Mouse (Mus musculus): ENCODE data around the gene Kctd3. TPM values are rescaled to one million over a fixed set of nuclear protein-coding genes. Genes with fewer than 3 reads are reported as not detected.

Gene Kctd3
- polyA plus RNA-seq, 1 experiment: 23.4 TPM

GRCm38 (mm10) chr1:188980050-188980449 lies 27.6 kb downstream of the Kctd3 start:
- Histone ChIP-seq H3K4me1 (peaks cover 4% of the 10 kb centered on the region; the same call in 1 of the 2 replicates), H3K4me3 (replicated peaks) (no peak overlapping the region), H3K36me3 (replicated peaks; ENCODE audit: low read length) (peaks cover 95% of the 10 kb centered on the region), H3K9me3 (no peaks in the 10 kb centered on the region), H3K27me3 (replicated peaks) (no peaks in the 10 kb centered on the region)
- TF ChIP-seq FLI1 (IDR thresholded peaks at IDR 0.05; ENCODE audit: low read length): no peak
- no peak for TF ChIP-seq GATA1 (IDR thresholded peaks at IDR 0.05; ENCODE audit: borderline replicate concordance, low read length)

DNA sequence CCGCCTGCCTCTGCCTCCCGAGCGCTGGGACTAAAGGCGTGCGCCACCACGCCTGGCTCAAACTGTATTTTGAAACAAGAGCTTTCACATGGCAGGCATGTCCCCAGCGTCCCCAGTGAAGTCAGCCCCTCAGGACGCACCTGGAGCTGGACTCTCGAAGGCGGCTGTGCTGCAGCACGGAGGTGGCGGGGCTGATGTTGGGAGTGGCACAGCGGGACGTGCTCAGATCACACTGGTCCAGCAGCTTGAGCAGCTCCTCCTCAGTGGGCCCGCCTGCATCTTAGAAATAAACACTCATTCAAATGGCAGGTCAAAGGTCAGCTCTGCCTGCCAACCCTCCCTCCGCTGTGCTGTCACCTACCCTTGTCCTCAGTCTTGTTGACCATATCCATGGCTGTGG lies 33.7 kb downstream of the Kctd3 start:
- no peaks in the 10 kb centered on the region for H3K9me3 ChIP-seq
- no peak for TF ChIP-seq FLI1 (IDR thresholded peaks at IDR 0.05; ENCODE audit: low read length)
- TF ChIP-seq GATA1 (IDR thresholded peaks at IDR 0.05; ENCODE audit: borderline replicate concordance, low read length): no peak
- peaks cover 24% of the 10 kb centered on the region for H3K4me1 ChIP-seq
- peaks cover 91% of the 10 kb centered on the region for H3K36me3 ChIP-seq (replicated peaks; ENCODE audit: low read length)
- H3K4me3 ChIP-seq (replicated peaks): no peak overlapping the region
- H3K27me3 ChIP-seq (replicated peaks): no peaks in the 10 kb centered on the region

GRCm38 (mm10) chr1:188973078-188973477 lies 34.6 kb downstream of the Kctd3 start:
- H3K4me3 ChIP-seq (replicated peaks): no peak overlapping the region
- no peaks in the 10 kb centered on the region for H3K9me3 ChIP-seq
- H3K27me3 ChIP-seq (replicated peaks): no peaks in the 10 kb centered on the region
- H3K4me1 ChIP-seq: peaks cover 33% of the 10 kb centered on the region
- H3K36me3 ChIP-seq (replicated peaks; ENCODE audit: low read length): peaks cover 91% of the 10 kb centered on the region
- TF ChIP-seq GATA1 (IDR thresholded peaks at IDR 0.05; ENCODE audit: borderline replicate concordance, low read length) (no peak), FLI1 (IDR thresholded peaks at IDR 0.05; ENCODE audit: low read length) (no peak)

- TF ChIP-seq GATA1 (IDR thresholded peaks at IDR 0.05; ENCODE audit: borderline replicate concordance, low read length) (no peak), FLI1 (IDR thresholded peaks at IDR 0.05; ENCODE audit: low read length) (no peak)
- no peaks in the 10 kb centered on the region for H3K36me3 ChIP-seq (replicated peaks; ENCODE audit: low read length)
- H3K27me3 ChIP-seq (replicated peaks): no peaks in the 10 kb centered on the region
These were observed 55.1 kb downstream of the Kctd3 start for GRCm38 (mm10) chr1:188952501-188952900.

DNA sequence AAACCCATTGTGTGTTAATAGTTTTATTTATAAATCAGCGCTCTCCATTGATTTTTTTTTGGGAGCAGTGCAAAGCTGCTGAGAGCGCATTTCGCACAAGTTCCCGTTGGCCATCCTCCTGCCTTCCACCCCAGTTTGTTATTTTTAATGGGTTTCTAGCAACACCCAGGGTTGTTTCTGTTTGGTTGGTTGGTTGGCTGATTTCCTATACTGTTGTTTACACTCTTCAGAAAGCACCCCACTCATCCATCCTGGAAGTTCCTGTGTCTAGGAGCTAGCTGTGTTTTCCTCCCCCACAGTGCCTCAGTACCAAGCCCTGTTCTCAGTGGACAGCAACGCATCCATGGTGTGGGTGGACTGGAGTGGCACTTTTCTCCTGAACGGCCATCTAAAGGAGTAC lies 56.5 kb downstream of the Kctd3 start:
- Histone ChIP-seq H3K4me1 (no peaks in the 10 kb centered on the region), H3K36me3 (replicated peaks; ENCODE audit: low read length) (no peaks in the 10 kb centered on the region), H3K4me3 (replicated peaks) (no peak overlapping the region), H3K9me3 (peaks cover 30% of the 10 kb centered on the region), H3K27me3 (replicated peaks) (no peaks in the 10 kb centered on the region)
- TF ChIP-seq GATA1 (IDR thresholded peaks at IDR 0.05; ENCODE audit: borderline replicate concordance, low read length) (no peak), FLI1 (IDR thresholded peaks at IDR 0.05; ENCODE audit: low read length) (no peak)

More at GRCm38 (mm10) chr1:188952501-188952900, 55.1 kb downstream of the Kctd3 start:
- Histone ChIP-seq H3K9me3 (peaks cover 33% of the 10 kb centered on the region), H3K4me3 (replicated peaks) (no peak overlapping the region), H3K4me1 (no peaks in the 10 kb centered on the region)

- Histone ChIP-seq H3K27me3 (replicated peaks) (peaks cover 2% of the 10 kb centered on the region), H3K9me3 (peaks cover 24% of the 10 kb centered on the region), H3K4me1 (peaks cover 3% of the 10 kb centered on the region; the same call in 1 of the 2 replicates), H3K4me3 (replicated peaks) (no peak overlapping the region), H3K36me3 (replicated peaks; ENCODE audit: low read length) (no peaks in the 10 kb centered on the region)
- TF ChIP-seq FLI1 (IDR thresholded peaks at IDR 0.05; ENCODE audit: low read length): no peak
- no peak for TF ChIP-seq GATA1 (IDR thresholded peaks at IDR 0.05; ENCODE audit: borderline replicate concordance, low read length)
These were observed 59.4 kb downstream of the Kctd3 start for GRCm38 (mm10) chr1:188948276-188948675.

- H3K9me3 ChIP-seq: peaks cover 24% of the 10 kb centered on the region
- H3K4me1 ChIP-seq: peaks cover 3% of the 10 kb centered on the region; the same call in 1 of the 2 replicates
- TF ChIP-seq FLI1 (IDR thresholded peaks at IDR 0.05; ENCODE audit: low read length): no peak
- H3K4me3 ChIP-seq (replicated peaks): no peak overlapping the region
- H3K36me3 ChIP-seq (replicated peaks; ENCODE audit: low read length): no peaks in the 10 kb centered on the region
- peaks cover 2% of the 10 kb centered on the region for H3K27me3 ChIP-seq (replicated peaks)
These were observed 59.8 kb downstream of the Kctd3 start for GRCm38 (mm10) chr1:188947794-188948193.

GRCm38 (mm10) chr1:188946849-188947248 lies 60.8 kb downstream of the Kctd3 start:
- no peak overlapping the region for H3K4me3 ChIP-seq (replicated peaks)
- H3K9me3 ChIP-seq: peaks cover 29% of the 10 kb centered on the region
- no peak for TF ChIP-seq GATA1 (IDR thresholded peaks at IDR 0.05; ENCODE audit: borderline replicate concordance, low read length)
- no peak for TF ChIP-seq FLI1 (IDR thresholded peaks at IDR 0.05; ENCODE audit: low read length)
- peaks cover 3% of the 10 kb centered on the region; the same call in 1 of the 2 replicates for H3K4me1 ChIP-seq
- peaks cover 2% of the 10 kb centered on the region for H3K27me3 ChIP-seq (replicated peaks)
- no peaks in the 10 kb centered on the region for H3K36me3 ChIP-seq (replicated peaks; ENCODE audit: low read length)

DNA sequence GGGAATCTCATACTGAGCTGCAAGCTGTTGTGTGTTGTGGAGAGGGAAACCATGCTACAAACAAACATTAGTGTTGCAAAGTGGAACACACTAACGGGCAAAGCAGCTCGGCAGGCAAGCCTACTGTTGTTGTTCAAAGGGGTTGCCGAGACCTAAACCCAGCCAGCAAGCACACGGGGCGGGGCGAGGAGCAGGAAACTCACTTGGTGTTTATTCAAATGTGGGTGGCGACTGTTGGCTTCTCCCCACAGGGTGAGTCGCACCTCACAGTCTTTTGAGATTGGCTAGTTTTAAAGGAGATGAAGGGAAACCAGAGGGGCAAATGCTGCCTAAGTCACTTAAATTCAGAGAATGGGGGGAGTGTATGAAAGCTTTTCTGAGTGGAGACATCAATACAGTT lies 62.3 kb downstream of the Kctd3 start:
- Histone ChIP-seq H3K4me1 (peaks cover 3% of the 10 kb centered on the region; the same call in 1 of the 2 replicates), H3K36me3 (replicated peaks; ENCODE audit: low read length) (no peaks in the 10 kb centered on the region), H3K9me3 (peaks cover 26% of the 10 kb centered on the region), H3K27me3 (replicated peaks) (peaks cover 2% of the 10 kb centered on the region), H3K4me3 (replicated peaks) (peak overlapping the region; percentile 59)
- TF ChIP-seq GATA1 (IDR thresholded peaks at IDR 0.05; ENCODE audit: borderline replicate concordance, low read length): no peak
- no peak for TF ChIP-seq FLI1 (IDR thresholded peaks at IDR 0.05; ENCODE audit: low read length)

- H3K9me3 ChIP-seq: peaks cover 45% of the 10 kb centered on the region
- TF ChIP-seq FLI1 (IDR thresholded peaks at IDR 0.05; ENCODE audit: low read length) (no peak), GATA1 (IDR thresholded peaks at IDR 0.05; ENCODE audit: borderline replicate concordance, low read length) (no peak)
- H3K4me3 ChIP-seq (replicated peaks): no peak overlapping the region
These were observed 70.3 kb downstream of the Kctd3 start for GRCm38 (mm10) chr1:188937246-188937780.

More at GRCm38 (mm10) chr1:188937246-188937780, 70.3 kb downstream of the Kctd3 start:
- H3K4me1 ChIP-seq: no peaks in the 10 kb centered on the region
- H3K36me3 ChIP-seq (replicated peaks; ENCODE audit: low read length): no peaks in the 10 kb centered on the region
- no peaks in the 10 kb centered on the region for H3K27me3 ChIP-seq (replicated peaks)
